Mouse (Mus musculus): ENCODE results near the gene Sft2d2.

Sft2d2 gene

GRCm38 (mm10) chr1:165190571-165191273 lies 3.5 kb downstream of the Sft2d2 start:
- no peak for DNase-seq (ENCODE audit: low read depth, low spot score)

- no peak for DNase-seq (ENCODE audit: low read depth, low spot score)
Measured at GRCm38 (mm10) chr1:165190068-165190467, 4.2 kb downstream of the Sft2d2 start.

- DNase-seq (ENCODE audit: low read depth, low spot score), result peak; percentile 50
Measured at GRCm38 (mm10) chr1:165188806-165189580, 5.2 kb downstream of the Sft2d2 start.

GRCm38 (mm10) chr1:165187357-165187756 lies 6.9 kb downstream of the Sft2d2 start:
- no peak for DNase-seq (ENCODE audit: low read depth, low spot score)

- no peak for DNase-seq (ENCODE audit: low read depth, low spot score)
Measured at GRCm38 (mm10) chr1:165186491-165186890, 7.7 kb downstream of the Sft2d2 start.

GRCm38 (mm10) chr1:165185116-165185515 lies 9.1 kb downstream of the Sft2d2 start:
- DNase-seq (ENCODE audit: low read depth, low spot score), result no peak

- no peak for DNase-seq (ENCODE audit: low read depth, low spot score)
Measured at GRCm38 (mm10) chr1:165184178-165184577, 10.1 kb downstream of the Sft2d2 start.

- DNase-seq (ENCODE audit: low read depth, low spot score), result no peak
Measured at GRCm38 (mm10) chr1:165183400-165183799, 10.8 kb downstream of the Sft2d2 start.

- no peak for DNase-seq (ENCODE audit: low read depth, low spot score)
Measured at GRCm38 (mm10) chr1:165179321-165179720, 14.9 kb downstream of the Sft2d2 start.

GRCm38 (mm10) chr1:165178075-165178474 lies 16.2 kb downstream of the Sft2d2 start:
- DNase-seq (ENCODE audit: low read depth, low spot score), result no peak

- peak; percentile 63 for DNase-seq (ENCODE audit: low read depth, low spot score)
Measured at GRCm38 (mm10) chr1:165174059-165174616, 20.1 kb downstream of the Sft2d2 start.

GRCm38 (mm10) chr1:165171277-165171676 lies 23.0 kb downstream of the Sft2d2 start:
- no peak for DNase-seq (ENCODE audit: low read depth, low spot score)

GRCm38 (mm10) chr1:165170157-165170556 lies 24.1 kb downstream of the Sft2d2 start:
- DNase-seq (ENCODE audit: low read depth, low spot score), result no peak

GRCm38 (mm10) chr1:165169462-165169861 lies 24.8 kb downstream of the Sft2d2 start:
- no peak for DNase-seq (ENCODE audit: low read depth, low spot score)

GRCm38 (mm10) chr1:165164920-165165319 lies 29.3 kb downstream of the Sft2d2 start:
- no peak for DNase-seq (ENCODE audit: low read depth, low spot score)

- DNase-seq (ENCODE audit: low read depth, low spot score), result no peak
Measured at GRCm38 (mm10) chr1:165160723-165161405, 33.4 kb downstream of the Sft2d2 start, which contains the start of gene Tbx19. TSS of gene Tbx19 (minus strand) at chr1:165160773.

- no peak for DNase-seq (ENCODE audit: low read depth, low spot score)
Measured at GRCm38 (mm10) chr1:165158841-165159240, 35.4 kb downstream of the Sft2d2 start.

- DNase-seq (ENCODE audit: low read depth, low spot score), result peak; percentile 23
Measured at GRCm38 (mm10) chr1:165154162-165154561, 40.1 kb downstream of the Sft2d2 start.

- DNase-seq (ENCODE audit: low read depth, low spot score), result peak; percentile 27
Measured at GRCm38 (mm10) chr1:165151216-165151615, 43.0 kb downstream of the Sft2d2 start.

GRCm38 (mm10) chr1:165142343-165142916 lies 51.8 kb downstream of the Sft2d2 start:
- no peak for DNase-seq (ENCODE audit: low read depth, low spot score)

GRCm38 (mm10) chr1:165140227-165140626 lies 54.0 kb downstream of the Sft2d2 start:
- no peak for DNase-seq (ENCODE audit: low read depth, low spot score)

- no peak for DNase-seq (ENCODE audit: low read depth, low spot score)
Measured at GRCm38 (mm10) chr1:165133858-165134257, 60.4 kb downstream of the Sft2d2 start.

Measured in CD4-positive, CD25-positive, alpha-beta regulatory T cell, adult 2 months (primary cell).